Mouse (Mus musculus): ENCODE data around the gene Aig1. TPM values are rescaled to one million over a fixed set of nuclear protein-coding genes. Genes with fewer than 3 reads are reported as not detected.
A peak's percentile ranks its signal among the peaks of the same experiment; 100 is the strongest.

Aig1 gene
- polyA plus RNA-seq, 1 experiment from 2014 or later, result 30.7 TPM

DNA sequence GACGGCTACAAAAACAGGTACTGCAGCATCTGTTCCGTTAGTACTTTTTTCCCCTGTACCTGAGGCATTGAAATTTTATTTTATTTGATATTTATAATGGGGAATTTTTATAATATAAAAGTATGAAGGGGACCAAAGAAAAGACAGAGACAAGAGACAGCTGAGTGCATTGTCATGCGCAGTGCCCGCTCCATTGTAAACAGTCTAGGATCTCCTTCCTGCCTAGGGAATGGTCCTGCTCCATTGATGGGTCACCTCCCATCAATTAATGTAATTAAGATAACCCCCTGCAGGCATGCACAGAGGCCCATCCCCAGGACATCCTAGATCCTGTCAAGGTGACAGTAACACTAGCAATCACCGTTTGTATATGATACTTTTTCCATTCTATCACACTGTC, 178.0 kb downstream of the Aig1 start:
- WGBS, result 80% methylated on average over 5 of the region's 5 CpGs
- Histone ChIP-seq H3K36me3 (no peaks in the 10 kb centered on the region), H3K4me1 (peaks cover 11% of the 10 kb centered on the region), H3K27me3 (no peaks in the 10 kb centered on the region), H3K4me2 (no peak overlapping the region), H3K9ac (no peak overlapping the region), H3K9me3 (no peaks in the 10 kb centered on the region), H3K4me3 (no peak overlapping the region), H3K27ac (no peak overlapping the region)
- no peak for ATAC-seq (ENCODE audit: insufficient number of reproducible peaks, insufficient read depth, low FRiP score, low TSS enrichment, low read depth)

DNA sequence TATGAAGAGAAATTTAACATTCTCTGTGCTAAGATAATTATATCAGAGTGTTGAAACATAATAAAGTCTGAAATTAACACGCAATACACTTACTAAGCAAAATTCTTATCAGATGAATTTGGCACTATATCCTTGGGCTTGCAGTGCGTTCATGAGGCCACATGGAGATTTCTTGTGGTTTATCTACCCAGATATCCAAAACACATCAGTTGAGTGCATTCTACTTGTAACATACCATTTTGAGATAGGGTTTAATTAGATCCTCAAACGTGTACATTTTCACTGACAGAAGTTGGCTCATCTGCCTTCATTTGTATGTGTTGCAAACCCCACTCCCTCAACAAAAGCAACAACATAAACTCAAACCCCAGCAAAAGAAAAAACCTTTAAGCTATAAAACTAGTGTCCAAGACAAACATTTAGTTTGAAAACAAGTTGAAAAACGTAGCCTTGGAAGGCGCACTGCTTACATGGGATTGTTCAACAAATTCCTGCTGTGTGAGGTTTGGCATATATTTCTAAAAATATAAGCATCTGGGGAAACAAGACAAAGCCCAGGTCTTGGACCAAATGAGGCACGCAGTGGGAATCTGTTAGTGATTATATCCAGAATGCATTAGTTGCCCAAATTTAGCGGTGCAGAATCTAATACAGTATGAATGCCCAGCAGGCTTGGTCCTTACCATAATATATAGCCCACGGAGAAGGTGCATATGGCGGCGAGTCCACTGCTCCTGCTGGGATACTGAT, 178.8 kb downstream of the Aig1 start:
- H3K9ac ChIP-seq, result no peak overlapping the region
- H3K36me3 ChIP-seq, result no peaks in the 10 kb centered on the region
- no peaks in the 10 kb centered on the region for H3K27me3 ChIP-seq
- no peak overlapping the region for H3K27ac ChIP-seq
- WGBS, result 60% methylated on average over 10 of the region's 10 CpGs
- no peaks in the 10 kb centered on the region for H3K9me3 ChIP-seq
- H3K4me3 ChIP-seq, result no peak overlapping the region
- H3K4me1 ChIP-seq, result peaks cover 11% of the 10 kb centered on the region
- no peak for ATAC-seq (ENCODE audit: insufficient number of reproducible peaks, insufficient read depth, low FRiP score, low TSS enrichment, low read depth)
- H3K4me2 ChIP-seq, result no peak overlapping the region

DNA sequence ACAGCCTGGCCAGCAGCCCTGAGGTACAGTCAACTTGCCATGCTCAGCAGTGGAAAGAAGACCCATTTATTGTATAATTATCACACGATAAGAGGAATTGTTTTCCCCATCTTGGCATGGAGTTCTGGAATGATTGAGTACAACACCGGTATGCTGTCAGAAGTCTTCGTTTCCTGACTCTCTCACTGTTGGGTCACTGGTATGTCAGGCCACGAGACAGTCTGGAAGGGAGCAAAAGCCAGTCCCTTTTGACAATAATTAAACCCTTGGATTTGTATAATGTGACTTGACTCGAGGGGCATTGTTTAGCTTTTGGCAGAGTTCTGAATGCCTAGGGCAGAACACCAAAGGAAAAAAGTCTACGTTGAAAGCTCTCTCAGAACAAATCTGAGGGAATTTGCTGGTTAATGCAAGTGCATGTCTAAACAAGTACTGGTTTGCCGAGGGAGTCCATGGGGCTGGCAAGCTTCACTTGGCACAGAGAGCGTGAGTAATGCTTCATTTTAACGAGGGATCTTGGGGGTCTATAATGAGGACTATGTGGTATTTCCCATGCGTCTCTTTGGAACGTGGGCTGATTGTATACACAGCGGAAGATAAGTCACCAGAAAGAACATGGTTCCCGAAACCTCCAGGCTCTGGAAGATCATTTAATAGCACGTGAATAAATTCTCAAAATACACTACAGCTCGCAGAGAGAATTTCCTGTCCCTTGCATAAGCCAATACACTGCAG, 180.2 kb downstream of the Aig1 start:
- Histone ChIP-seq H3K9me3 (no peaks in the 10 kb centered on the region), H3K4me3 (no peak overlapping the region), H3K36me3 (no peaks in the 10 kb centered on the region), H3K27me3 (no peaks in the 10 kb centered on the region), H3K9ac (no peak overlapping the region), H3K27ac (peak overlapping the region; percentile 36; the same call in 1 of the 2 replicates), H3K4me2 (no peak overlapping the region), H3K4me1 (peaks cover 11% of the 10 kb centered on the region)
- 48% methylated on average over 15 of the region's 15 CpGs for WGBS
- no peak for ATAC-seq (ENCODE audit: insufficient number of reproducible peaks, insufficient read depth, low FRiP score, low TSS enrichment, low read depth)

DNA sequence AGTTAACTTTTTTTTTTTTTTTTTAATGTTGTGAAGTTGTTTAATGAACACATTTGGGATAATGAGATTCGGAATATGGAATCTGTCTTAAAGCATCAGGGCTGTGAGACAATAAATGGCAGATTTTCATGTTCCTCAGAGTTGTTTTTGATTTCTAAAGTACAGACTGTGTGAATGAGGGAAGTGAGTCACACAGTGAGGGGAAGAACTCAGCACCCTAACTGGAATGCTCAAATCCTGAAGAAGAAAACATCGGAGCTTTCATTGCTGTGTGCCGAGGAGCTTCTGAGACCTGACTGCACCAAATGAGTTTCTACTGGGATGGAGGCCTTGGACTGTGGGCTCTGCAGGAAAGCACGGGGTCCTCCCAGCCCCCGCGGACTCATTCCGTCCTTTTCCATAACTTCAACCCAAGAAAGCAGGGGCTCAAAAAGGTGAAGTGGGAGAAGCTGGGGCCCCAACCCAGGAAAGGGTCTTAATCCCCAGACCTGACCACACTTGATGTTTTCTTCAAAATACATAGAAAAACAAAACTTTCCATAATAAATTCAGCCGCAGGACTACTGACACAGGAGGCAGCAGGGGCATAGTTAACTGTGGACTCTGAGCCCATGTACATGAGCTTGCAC, 181.5 kb downstream of the Aig1 start:
- Histone ChIP-seq H3K9ac (no peak overlapping the region), H3K27ac (no peak overlapping the region), H3K27me3 (no peaks in the 10 kb centered on the region), H3K4me2 (no peak overlapping the region), H3K4me1 (peaks cover 11% of the 10 kb centered on the region), H3K4me3 (no peak overlapping the region), H3K36me3 (no peaks in the 10 kb centered on the region), H3K9me3 (no peaks in the 10 kb centered on the region)
- no peak for ATAC-seq (ENCODE audit: insufficient number of reproducible peaks, insufficient read depth, low FRiP score, low TSS enrichment, low read depth)
- 88% methylated on average over 8 of the region's 8 CpGs for WGBS

DNA sequence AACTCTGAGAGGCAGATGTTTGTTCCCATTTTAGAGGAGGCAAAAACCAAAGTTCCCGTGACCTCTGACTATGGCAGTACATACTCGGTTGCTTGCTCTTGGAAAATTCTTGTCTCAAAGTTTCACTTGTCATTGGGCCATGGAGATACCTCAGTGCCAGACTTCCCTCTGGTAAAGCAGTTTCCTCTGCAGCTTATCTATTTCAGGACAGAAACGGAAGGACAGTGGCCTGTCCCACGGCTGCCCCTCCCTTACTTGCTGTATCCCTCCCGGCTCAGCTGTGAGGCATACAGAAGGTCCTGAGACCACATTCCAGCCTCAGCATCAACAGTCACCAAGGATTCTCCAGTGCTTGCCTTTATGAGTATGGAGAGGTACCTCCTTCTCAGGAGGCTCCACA, 182.7 kb downstream of the Aig1 start:
- H3K9me3 ChIP-seq, result no peaks in the 10 kb centered on the region
- peaks cover 11% of the 10 kb centered on the region for H3K4me1 ChIP-seq
- no peak overlapping the region for H3K27ac ChIP-seq
- no peak overlapping the region for H3K4me3 ChIP-seq
- no peak for ATAC-seq (ENCODE audit: insufficient number of reproducible peaks, insufficient read depth, low FRiP score, low TSS enrichment, low read depth)
- H3K9ac ChIP-seq, result no peak overlapping the region
- no peaks in the 10 kb centered on the region for H3K36me3 ChIP-seq
- no peaks in the 10 kb centered on the region for H3K27me3 ChIP-seq
- 75% methylated on average over 5 of the region's 5 CpGs for WGBS
- no peak overlapping the region for H3K4me2 ChIP-seq

DNA sequence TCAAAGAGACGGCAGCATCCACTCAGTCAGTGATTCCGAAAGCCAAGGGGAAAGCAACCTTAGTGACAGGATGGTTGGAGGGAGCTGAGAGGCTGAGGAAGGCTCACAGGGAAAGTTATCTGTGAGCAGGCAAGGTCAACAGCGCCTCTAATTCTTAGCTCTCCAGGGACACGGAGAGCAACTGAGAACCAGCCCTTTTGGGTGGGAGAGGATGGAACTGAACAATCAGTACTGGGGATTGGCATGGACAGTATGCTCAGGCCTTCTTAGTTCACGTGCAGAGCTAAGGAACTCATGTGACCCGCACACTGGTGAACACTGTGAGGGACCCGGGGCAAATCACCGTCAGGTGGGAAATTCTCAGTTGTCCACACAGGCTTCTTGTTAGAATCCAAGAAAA, 183.4 kb downstream of the Aig1 start:
- no peak overlapping the region for H3K4me2 ChIP-seq

DNA sequence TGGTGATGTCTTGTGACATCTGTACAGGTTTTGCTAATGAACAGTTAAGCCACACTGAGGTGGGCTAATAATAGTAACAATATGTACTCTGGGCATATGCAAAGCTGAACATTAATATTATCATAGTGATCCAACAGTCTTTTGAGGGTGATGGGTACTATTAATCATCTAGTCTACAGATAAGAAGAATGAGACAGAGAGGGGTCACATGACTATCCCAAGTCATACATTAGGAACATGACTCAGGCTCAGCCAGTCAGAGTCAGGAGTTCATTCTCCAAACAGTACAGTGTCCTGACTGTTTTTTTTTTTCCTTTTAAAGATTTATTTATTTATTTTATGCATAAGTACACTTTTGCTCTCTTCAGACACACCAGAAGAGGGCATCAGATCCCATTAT, 184.3 kb downstream of the Aig1 start:
- no peak overlapping the region for H3K9ac ChIP-seq
- H3K4me2 ChIP-seq, result no peak overlapping the region
- H3K4me3 ChIP-seq, result no peak overlapping the region
- no peaks in the 10 kb centered on the region for H3K36me3 ChIP-seq
- H3K9me3 ChIP-seq, result no peaks in the 10 kb centered on the region
- no peaks in the 10 kb centered on the region for H3K27me3 ChIP-seq
- H3K27ac ChIP-seq, result no peak overlapping the region
- ATAC-seq (ENCODE audit: insufficient number of reproducible peaks, insufficient read depth, low FRiP score, low TSS enrichment, low read depth), result no peak
- peaks cover 11% of the 10 kb centered on the region for H3K4me1 ChIP-seq

More for the DNA sequence above, 183.4 kb downstream of the Aig1 start:
- Histone ChIP-seq H3K9me3 (no peaks in the 10 kb centered on the region), H3K27me3 (no peaks in the 10 kb centered on the region), H3K4me1 (peaks cover 11% of the 10 kb centered on the region), H3K4me3 (no peak overlapping the region), H3K36me3 (no peaks in the 10 kb centered on the region), H3K9ac (no peak overlapping the region), H3K27ac (no peak overlapping the region)
- 86% methylated on average over 8 of the region's 8 CpGs for WGBS
- ATAC-seq (ENCODE audit: insufficient number of reproducible peaks, insufficient read depth, low FRiP score, low TSS enrichment, low read depth), result no peak

DNA sequence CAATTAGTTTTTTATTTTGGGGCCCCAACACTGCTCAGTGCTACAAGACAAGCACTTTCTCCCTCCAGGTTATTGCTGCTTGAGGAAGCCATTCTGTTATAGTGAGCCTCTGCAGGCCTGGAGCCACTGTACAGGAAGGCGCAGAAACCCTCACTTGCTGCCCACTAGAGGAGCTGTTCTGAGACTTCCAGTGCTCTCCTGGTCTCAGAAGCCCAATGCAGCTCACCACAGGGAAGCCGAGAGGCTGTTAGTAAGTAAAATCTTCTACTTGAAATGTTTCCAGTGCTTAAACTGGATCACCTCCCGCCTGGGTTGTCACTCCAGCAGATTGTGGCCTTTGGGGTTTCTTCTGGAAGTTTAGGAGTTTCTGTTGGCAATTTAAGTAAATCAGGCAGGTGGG, 186.2 kb downstream of the Aig1 start:
- Histone ChIP-seq H3K27ac (no peak overlapping the region), H3K36me3 (no peaks in the 10 kb centered on the region), H3K9me3 (no peaks in the 10 kb centered on the region), H3K27me3 (no peaks in the 10 kb centered on the region), H3K4me3 (no peak overlapping the region), H3K4me2 (no peak overlapping the region), H3K9ac (no peak overlapping the region), H3K4me1 (no peaks in the 10 kb centered on the region)
- WGBS, result 53% methylated on average over 3 of the region's 3 CpGs
- no peak for ATAC-seq (ENCODE audit: insufficient number of reproducible peaks, insufficient read depth, low FRiP score, low TSS enrichment, low read depth)

DNA sequence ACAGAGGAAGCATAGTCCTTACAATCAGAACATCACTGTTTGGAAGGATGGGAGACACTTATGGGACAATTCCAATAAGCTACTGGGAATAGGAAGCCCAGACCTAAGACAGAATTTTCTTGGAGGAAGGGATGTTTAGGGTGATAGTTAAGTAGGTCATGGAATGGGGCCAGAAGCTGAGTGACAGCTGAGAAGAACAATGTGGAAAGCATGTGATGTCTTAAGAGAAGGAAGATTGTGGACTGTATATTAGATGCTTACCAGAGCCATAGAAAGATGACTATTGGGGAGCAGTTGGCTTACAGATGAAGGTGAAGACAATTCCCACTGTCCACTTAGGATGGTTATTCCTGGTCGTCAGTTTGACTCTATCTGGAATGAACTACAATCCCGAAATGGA, 191.3 kb downstream of the Aig1 start:
- H3K4me1 ChIP-seq, result no peaks in the 10 kb centered on the region
- ATAC-seq (ENCODE audit: insufficient number of reproducible peaks, insufficient read depth, low FRiP score, low TSS enrichment, low read depth), result no peak
- H3K4me3 ChIP-seq, result no peak overlapping the region
- no peak overlapping the region for H3K4me2 ChIP-seq
- H3K27me3 ChIP-seq, result no peaks in the 10 kb centered on the region
- H3K36me3 ChIP-seq, result no peaks in the 10 kb centered on the region
- no peak overlapping the region for H3K9ac ChIP-seq
- H3K9me3 ChIP-seq, result no peaks in the 10 kb centered on the region
- no peak overlapping the region for H3K27ac ChIP-seq
- 81% methylated on average over 2 of the region's 2 CpGs for WGBS

DNA sequence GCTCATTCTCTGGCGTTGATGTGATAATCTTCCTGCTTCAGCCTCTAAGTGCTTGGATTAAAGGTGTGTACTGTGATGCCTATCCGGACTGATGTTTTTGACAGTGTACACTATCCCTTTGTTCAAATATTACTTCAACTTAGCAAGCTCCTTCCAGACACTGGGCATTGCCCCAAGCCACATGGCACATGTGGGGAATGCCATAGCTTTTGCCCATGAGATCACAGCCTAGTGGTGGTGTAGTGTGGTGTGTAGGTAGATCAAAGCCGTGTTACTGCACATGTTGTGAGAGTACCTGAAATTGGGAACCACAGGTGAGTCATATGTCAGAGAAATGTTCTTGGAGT, 193.8 kb downstream of the Aig1 start:
- no peaks in the 10 kb centered on the region for H3K27me3 ChIP-seq
- WGBS, result 83% methylated on average over 3 of the region's 3 CpGs
- peaks cover 3% of the 10 kb centered on the region; the same call in 1 of the 2 replicates for H3K9me3 ChIP-seq
- H3K9ac ChIP-seq, result no peak overlapping the region
- no peak overlapping the region for H3K4me2 ChIP-seq
- H3K36me3 ChIP-seq, result no peaks in the 10 kb centered on the region
- H3K4me3 ChIP-seq, result no peak overlapping the region
- H3K4me1 ChIP-seq, result no peaks in the 10 kb centered on the region
- ATAC-seq (ENCODE audit: insufficient number of reproducible peaks, insufficient read depth, low FRiP score, low TSS enrichment, low read depth), result no peak
- no peak overlapping the region for H3K27ac ChIP-seq

DNA sequence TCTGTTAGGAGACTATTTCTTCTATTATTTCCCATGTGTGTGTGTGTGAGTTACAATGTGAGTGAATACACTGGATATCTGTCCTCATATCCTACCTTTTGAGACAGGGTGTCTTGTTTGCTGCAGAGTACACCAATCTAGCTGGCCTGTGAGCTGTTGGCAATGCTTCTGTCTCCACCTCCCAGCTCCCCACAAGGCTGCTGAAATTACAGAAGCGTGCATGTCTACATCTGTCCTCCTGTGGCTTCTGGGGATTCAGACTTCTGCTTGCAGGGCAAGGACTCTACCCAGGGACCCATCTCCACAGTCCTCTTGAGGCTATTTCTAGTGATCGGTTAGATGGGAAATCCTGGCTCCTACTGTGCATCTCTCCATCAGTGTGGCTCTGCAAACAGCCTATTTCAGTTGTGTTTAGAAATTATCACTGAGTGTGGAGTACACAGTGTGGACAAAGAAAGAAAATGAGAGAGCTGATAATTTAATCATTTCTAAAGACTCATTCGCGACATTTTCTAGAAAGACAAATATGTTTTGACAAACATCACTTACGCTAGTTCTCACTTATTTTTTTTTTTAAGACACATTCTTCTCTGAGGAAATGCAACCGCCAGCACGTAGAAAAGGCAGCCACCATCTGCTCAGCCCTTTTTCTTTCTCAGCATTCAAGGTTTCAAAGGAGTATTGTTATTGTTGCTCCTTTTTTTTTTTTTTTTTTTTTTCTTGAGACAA, 194.3 kb downstream of the Aig1 start:
- Histone ChIP-seq H3K27ac (no peak overlapping the region), H3K9me3 (peaks cover 3% of the 10 kb centered on the region; the same call in 1 of the 2 replicates), H3K9ac (no peak overlapping the region), H3K27me3 (no peaks in the 10 kb centered on the region), H3K4me3 (no peak overlapping the region), H3K4me1 (no peaks in the 10 kb centered on the region), H3K36me3 (no peaks in the 10 kb centered on the region), H3K4me2 (no peak overlapping the region)
- WGBS, result 82% methylated on average over 7 of the region's 7 CpGs
- ATAC-seq (ENCODE audit: insufficient number of reproducible peaks, insufficient read depth, low FRiP score, low TSS enrichment, low read depth), result no peak
